9 mouse cellular contexts compared by ENCODE assay signal in the genomic region with DNA sequence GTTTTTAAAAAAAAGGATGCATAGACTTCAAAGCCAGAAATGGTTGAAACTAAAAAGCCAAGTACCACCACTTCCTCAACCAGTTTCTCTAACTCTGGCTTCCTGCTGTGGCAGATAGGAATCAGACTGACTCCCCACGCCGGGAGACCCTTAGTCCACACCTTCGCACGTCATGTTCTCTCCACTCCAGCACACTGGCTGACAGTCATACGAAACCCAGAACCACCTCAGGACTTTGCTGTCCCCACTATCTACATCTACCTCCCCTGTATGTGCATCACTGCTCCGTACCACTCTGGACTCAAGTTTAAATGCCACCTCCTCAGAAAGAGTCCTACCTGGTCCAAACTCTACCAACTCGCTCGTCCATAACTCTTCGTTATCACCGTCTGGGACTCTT. TPM values are rescaled to one million over a fixed set of nuclear protein-coding genes. Genes with fewer than 3 reads are reported as not detected.
DNase-seq lines count a peak whose midpoint lies in the region; ATAC-seq lines count a peak whose summit lies in the region.
"Had no signal": no experiment of that assay in that cellular context is flagged by ENCODE, and none has a peak within 500 bp of the region (broad histone marks: within the 10 kb centered on the region; RNA-seq: fewer than 3 reads in every experiment).

No protein-coding gene starts in this region.

- no peak overlapping the region for H3K4me2 ChIP-seq in neural tube, embryonic 11.5 days (ENCODE audit: low read depth)
- H3K4me2 ChIP-seq in intestine, embryonic 15.5 days (replicated peaks), result peak overlapping the region; percentile 68
- H3K4me2 ChIP-seq in neural tube, embryonic 15.5 days, result peak overlapping the region; percentile 65

- 89% methylated on average over 10 of the region's 10 CpGs for WGBS in neural tube, embryonic 11.5 days
- WGBS in intestine, embryonic 15.5 days, result 70% methylated on average over 10 of the region's 10 CpGs
- WGBS in neural tube, embryonic 15.5 days, result 89% methylated on average over 10 of the region's 10 CpGs

- peaks cover 43% of the 10 kb centered on the region for H3K4me1 ChIP-seq in erythroblast, embryonic 14.5 days (ENCODE audit: control insufficient read depth)
- H3K4me1 ChIP-seq in neural tube, embryonic 11.5 days (ENCODE audit: control insufficient read depth, insufficient read depth, low read length), result 0 out of 2 replicates have a peak, but pooled peaks cover 5% of the 10 kb centered on the region
- H3K4me1 ChIP-seq in intestine, embryonic 15.5 days (replicated peaks), result peaks cover 3% of the 10 kb centered on the region; the same call in 1 of the 2 replicates
- H3K4me1 ChIP-seq in neural tube, embryonic 15.5 days, result peaks cover 30% of the 10 kb centered on the region

- peak; percentile 11 for DNase-seq in neural tube, embryonic 11.5 days (ENCODE audit: low spot score)
- DNase-seq in neural tube, embryonic 10.5 days (ENCODE audit: extremely low spot score, low spot score), result no peak
- no peak for DNase-seq in ovary, postnatal 36 days (ENCODE audit: low spot score)
- no peak for DNase-seq in urinary bladder, postnatal 10 days (ENCODE audit: low spot score)

- peak overlapping the region; percentile 81 for H3K4me3 ChIP-seq in erythroblast, embryonic 14.5 days (replicated peaks)
- no peak overlapping the region for H3K4me3 ChIP-seq in neural tube, embryonic 11.5 days (ENCODE audit: low read depth, low read length)
- no peak overlapping the region for H3K4me3 ChIP-seq in intestine, embryonic 15.5 days (replicated peaks)
- no peak overlapping the region for H3K4me3 ChIP-seq in neural tube, embryonic 15.5 days (replicated peaks)

- no peak overlapping the region for H3K9ac ChIP-seq in neural tube, embryonic 11.5 days (ENCODE audit: low read length)
- H3K9ac ChIP-seq in intestine, embryonic 15.5 days, result no peak overlapping the region
- H3K9ac ChIP-seq in neural tube, embryonic 15.5 days (replicated peaks), result no peak overlapping the region

- peaks cover 3% of the 10 kb centered on the region; the same call in 1 of the 2 replicates for H3K27me3 ChIP-seq in erythroblast, embryonic 14.5 days (ENCODE audit: control insufficient read depth)
- no peaks in the 10 kb centered on the region for H3K27me3 ChIP-seq in neural tube, embryonic 11.5 days (ENCODE audit: control insufficient read depth, insufficient read depth, low read length)
- H3K27me3 ChIP-seq in intestine, embryonic 15.5 days (replicated peaks), result no peaks in the 10 kb centered on the region
- H3K27me3 ChIP-seq in neural tube, embryonic 15.5 days (replicated peaks), result no peaks in the 10 kb centered on the region

- peaks cover 10% of the 10 kb centered on the region for H3K9me3 ChIP-seq in erythroblast, embryonic 14.5 days (ENCODE audit: control insufficient read depth, low read length)
- H3K9me3 ChIP-seq in neural tube, embryonic 11.5 days (ENCODE audit: control insufficient read depth, low read length), result no peaks in the 10 kb centered on the region
- no peaks in the 10 kb centered on the region for H3K9me3 ChIP-seq in intestine, embryonic 15.5 days
- no peaks in the 10 kb centered on the region for H3K9me3 ChIP-seq in neural tube, embryonic 15.5 days (replicated peaks)

- no peak for ATAC-seq in erythroblast, adult 5-6 weeks (replicated peaks; ENCODE audit: low FRiP score, poor library complexity, severe bottlenecking)
- ATAC-seq in neural tube, embryonic 11.5 days (ENCODE audit: insufficient read depth, low FRiP score, low TSS enrichment), result no peak
- ATAC-seq in intestine, embryonic 15.5 days, result no peak
- no peak for ATAC-seq in neural tube, embryonic 15.5 days (ENCODE audit: low FRiP score)

- no peaks in the 10 kb centered on the region; the same call in 1 of the 2 replicates for H3K36me3 ChIP-seq in erythroblast, embryonic 14.5 days (ENCODE audit: control insufficient read depth)
- H3K36me3 ChIP-seq in neural tube, embryonic 11.5 days (ENCODE audit: control insufficient read depth, insufficient read depth, low read length), result no peaks in the 10 kb centered on the region
- no peaks in the 10 kb centered on the region for H3K36me3 ChIP-seq in intestine, embryonic 15.5 days
- no peaks in the 10 kb centered on the region for H3K36me3 ChIP-seq in neural tube, embryonic 15.5 days

- no peak overlapping the region for H3K27ac ChIP-seq in neural tube, embryonic 11.5 days (ENCODE audit: low read depth, low read length)
- peak overlapping the region; percentile 44; the same call in 1 of the 2 replicates for H3K27ac ChIP-seq in intestine, embryonic 15.5 days
- no peak overlapping the region for H3K27ac ChIP-seq in neural tube, embryonic 15.5 days (replicated peaks)
- H3K27ac ChIP-seq: left cerebral cortex, adult 2 months had no signal

RNA-seq across cellular contexts. Expression of a gene that starts 1.0 kb away (rescaled TPM):
- polyA plus RNA-seq in erythroblast, embryonic 14.5 days (2012), result 0.07 TPM in 1 of 2 replicates, not detected in the other
- total RNA-seq in erythroblast, adult 5-6 weeks (2015; ENCODE audit: low replicate concordance), result not detected in 2 replicates
- total RNA-seq in erythroblast, adult 5-6 weeks (2017; ENCODE audit: low replicate concordance), result not detected in 2 replicates
- polyA plus RNA-seq in neural tube, embryonic 11.5 days (2014; fragmentation: Nextera tagmentation; extraction: Ambion mirVana), result not detected in 2 replicates
- polyA plus RNA-seq in intestine, embryonic 15.5 days (2015; fragmentation: Nextera tagmentation; extraction: Ambion mirVana), result not detected in 2 replicates
- 0.08 and 0.26 TPM in 2 replicates for polyA plus RNA-seq in neural tube, embryonic 15.5 days (2015; fragmentation: Nextera tagmentation; extraction: Ambion mirVana)
- total RNA-seq: left cerebral cortex, adult 2 months had no signal

RNA-seq across cellular contexts. Expression of a gene that starts 1.6 kb away (rescaled TPM):
- polyA plus RNA-seq in erythroblast, embryonic 14.5 days (2012), result 0.05 and 0.10 TPM in 2 replicates
- total RNA-seq in erythroblast, adult 5-6 weeks (2015; ENCODE audit: low replicate concordance), result not detected in 2 replicates
- 0.68 TPM in 1 of 2 replicates, not detected in the other for total RNA-seq in erythroblast, adult 5-6 weeks (2017; ENCODE audit: low replicate concordance)
- 1.7 and 2.1 TPM in 2 replicates for polyA plus RNA-seq in neural tube, embryonic 11.5 days (2014; fragmentation: Nextera tagmentation; extraction: Ambion mirVana)
- 1.3 and 1.5 TPM in 2 replicates for polyA plus RNA-seq in intestine, embryonic 15.5 days (2015; fragmentation: Nextera tagmentation; extraction: Ambion mirVana)
- 6.0 and 7.5 TPM in 2 replicates for polyA plus RNA-seq in neural tube, embryonic 15.5 days (2015; fragmentation: Nextera tagmentation; extraction: Ambion mirVana)

RNA-seq across cellular contexts. Expression of a gene that starts 32.9 kb away (rescaled TPM):
- polyA plus RNA-seq in erythroblast, embryonic 14.5 days (2012), result 2.8 and 3.4 TPM in 2 replicates
- total RNA-seq in erythroblast, adult 5-6 weeks (2015; ENCODE audit: low replicate concordance), result 3.1 and 4.0 TPM in 2 replicates
- 6.0 and 6.4 TPM in 2 replicates for total RNA-seq in erythroblast, adult 5-6 weeks (2017; ENCODE audit: low replicate concordance)
- polyA plus RNA-seq in neural tube, embryonic 11.5 days (2014; fragmentation: Nextera tagmentation; extraction: Ambion mirVana), result 28.4 and 29.2 TPM in 2 replicates
- 31.2 and 31.4 TPM in 2 replicates for polyA plus RNA-seq in intestine, embryonic 15.5 days (2015; fragmentation: Nextera tagmentation; extraction: Ambion mirVana)
- 28.4 and 29.5 TPM in 2 replicates for polyA plus RNA-seq in neural tube, embryonic 15.5 days (2015; fragmentation: Nextera tagmentation; extraction: Ambion mirVana)

RNA-seq across cellular contexts. Expression of a gene that starts 34.4 kb away (rescaled TPM):
- 0.01 TPM in 1 of 2 replicates, not detected in the other for polyA plus RNA-seq in erythroblast, embryonic 14.5 days (2012)
- total RNA-seq in erythroblast, adult 5-6 weeks (2015; ENCODE audit: low replicate concordance), result not detected in 2 replicates
- total RNA-seq in erythroblast, adult 5-6 weeks (2017; ENCODE audit: low replicate concordance), result not detected in 2 replicates
- polyA plus RNA-seq in neural tube, embryonic 11.5 days (2014; fragmentation: Nextera tagmentation; extraction: Ambion mirVana), result not detected in 2 replicates
- polyA plus RNA-seq in intestine, embryonic 15.5 days (2015; fragmentation: Nextera tagmentation; extraction: Ambion mirVana), result 0.04 TPM in 1 of 2 replicates, not detected in the other
- 0.24 and 0.35 TPM in 2 replicates for polyA plus RNA-seq in neural tube, embryonic 15.5 days (2015; fragmentation: Nextera tagmentation; extraction: Ambion mirVana)
